Mouse (Mus musculus) gonadal fat pad, adult 2 months (tissue): ENCODE data around the gene Cby3. TPM values are rescaled to one million over a fixed set of nuclear protein-coding genes. Genes with fewer than 3 reads are reported as not detected.

ENCODE experiments used
- DNase-seq: peaks from one replicate; pipeline ENCODE4 v3.0.0-alpha.2; 2012; ENCODE audit warnings: low read depth
- polyA plus RNA-seq: library from polyadenylated mRNA; depleted of rRNA; stranded (reverse); fragments of >200 nt; gene quantifications from 2 replicates; pipeline ENCODE4 v1.2.3, GENCODE M21; 2012; rRNA removed

The Cby3 gene
- polyA plus RNA-seq, 1 experiment, result 9.1 TPM

GRCm38 (mm10) chr11:50389011-50389410 lies 34.7 kb downstream of the Cby3 start:
- DNase-seq, result no peak

GRCm38 (mm10) chr11:50389616-50390015 lies 35.4 kb downstream of the Cby3 start:
- DNase-seq, result no peak

- DNase-seq, result no peak
Observed at GRCm38 (mm10) chr11:50391272-50391960, 37.2 kb downstream of the Cby3 start.

- no peak for DNase-seq
Observed at GRCm38 (mm10) chr11:50393306-50393705, 39.0 kb downstream of the Cby3 start.

DNA sequence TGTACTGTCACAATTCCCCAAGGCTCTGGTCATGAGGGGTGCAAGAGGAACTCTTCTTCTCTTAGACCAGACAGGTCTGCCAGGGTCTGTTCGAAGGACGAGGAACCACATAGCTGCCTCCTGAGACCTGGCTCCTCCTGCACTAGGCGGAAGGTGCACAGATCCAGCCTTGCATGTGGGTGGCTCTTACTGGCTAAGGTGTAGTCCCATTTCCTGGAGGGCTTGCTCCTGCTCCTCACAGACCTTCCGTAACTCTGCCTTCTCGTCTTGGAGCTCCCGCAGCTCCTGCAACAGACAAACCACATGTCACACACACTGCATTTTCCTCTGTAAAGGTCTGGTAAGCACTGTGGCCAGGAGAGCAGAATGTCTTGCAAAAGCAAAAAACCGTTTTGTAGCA lies 40.5 kb downstream of the Cby3 start:
- no peak for DNase-seq

- no peak for DNase-seq
Observed at GRCm38 (mm10) chr11:50396766-50397307, 42.6 kb downstream of the Cby3 start.

DNA sequence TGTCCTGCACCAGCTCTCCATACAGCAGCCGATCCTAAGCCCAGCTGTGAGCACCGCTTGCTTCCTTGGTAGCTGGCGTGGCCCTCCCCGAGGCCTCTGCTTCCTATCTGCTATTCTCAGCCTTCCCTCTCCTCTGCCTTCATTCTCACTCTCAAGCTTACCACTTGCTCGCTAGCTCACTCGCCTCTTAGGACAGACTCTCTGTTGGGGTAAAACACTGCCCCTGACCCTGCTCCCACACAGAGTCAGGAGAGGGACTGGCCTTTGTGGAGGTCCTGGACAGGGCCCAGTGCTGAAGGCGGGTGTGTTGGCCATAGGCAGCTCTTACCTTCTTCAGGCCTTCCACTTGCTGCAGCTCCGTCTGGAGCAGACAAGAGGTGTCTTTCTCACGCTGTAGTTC lies 43.1 kb downstream of the Cby3 start:
- DNase-seq, result no peak

DNA sequence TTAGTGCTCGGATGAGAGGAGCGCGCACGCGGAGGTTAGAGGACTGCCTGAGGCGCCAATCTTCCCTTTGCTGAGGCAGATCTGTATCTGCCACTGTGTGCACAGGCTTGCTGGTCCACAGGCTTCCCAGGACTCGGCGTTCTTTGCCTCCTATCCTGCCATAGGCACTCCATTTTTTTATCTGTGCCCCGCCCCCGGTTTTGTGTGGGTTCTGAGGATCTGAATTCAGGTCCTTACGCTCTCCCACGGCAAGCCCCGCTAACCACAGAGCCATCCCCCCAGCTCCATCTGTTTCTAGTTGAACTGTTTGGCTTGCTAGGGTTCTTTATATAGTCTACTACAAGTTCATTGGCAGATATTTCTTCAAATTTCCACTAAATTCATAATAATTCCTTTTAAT lies 44.5 kb downstream of the Cby3 start:
- no peak for DNase-seq

GRCm38 (mm10) chr11:50402481-50402880 lies 48.2 kb downstream of the Cby3 start:
- no peak for DNase-seq

DNA sequence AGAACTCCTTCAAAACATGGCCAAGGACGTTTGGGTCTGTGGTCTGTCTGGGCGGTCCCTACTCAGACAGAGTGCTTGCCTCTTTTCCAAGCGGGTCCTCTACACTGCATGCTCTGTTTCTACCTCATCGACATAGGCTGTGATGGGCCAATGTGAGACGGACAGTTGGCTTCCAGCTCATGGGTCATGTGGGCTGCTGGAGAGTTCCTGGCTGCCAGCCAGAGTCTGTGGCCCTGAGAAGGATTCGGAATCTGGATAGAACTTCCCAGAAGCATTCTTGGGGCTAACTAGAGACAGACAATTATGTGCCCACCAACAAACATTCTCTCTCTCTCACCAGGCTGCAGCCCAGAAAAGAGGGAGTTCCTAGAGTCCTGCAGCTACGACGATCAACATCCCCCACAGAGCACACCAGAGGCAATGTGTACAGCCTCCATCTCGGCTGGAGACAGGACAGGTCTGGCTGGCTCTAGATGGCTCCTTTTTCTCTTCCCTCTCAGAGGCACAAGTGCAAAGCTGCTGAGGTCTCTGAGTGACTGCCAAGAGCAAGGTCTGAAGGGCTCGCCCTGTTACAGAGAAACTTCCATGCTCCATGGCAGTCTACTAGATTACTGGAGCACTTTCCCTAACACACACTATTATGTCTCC lies 49.2 kb downstream of the Cby3 start:
- DNase-seq, result no peak

DNA sequence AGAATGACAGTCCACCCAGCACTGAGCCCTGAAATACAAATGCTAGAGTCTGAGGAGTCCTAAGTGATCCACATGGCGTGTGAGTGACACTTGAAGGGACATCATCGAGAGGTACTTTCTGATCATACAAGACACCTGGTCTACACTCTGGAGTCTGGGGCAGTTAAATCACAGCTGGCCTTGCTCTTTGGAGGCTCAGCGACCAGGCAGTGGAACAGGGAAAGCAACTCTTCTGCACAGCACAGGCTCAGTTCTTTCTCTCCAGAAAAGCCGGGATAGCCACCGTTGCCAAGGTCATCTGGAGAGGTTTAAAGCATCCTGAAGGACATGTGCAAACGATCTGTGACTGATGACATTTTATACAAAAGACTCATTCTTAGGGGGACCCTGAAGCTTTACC lies 53.0 kb downstream of the Cby3 start:
- DNase-seq, result no peak

Other genes with a start within 250 kb of the Cby3 start
- gene Tbc1d9b, start 223.1 kb upstream of the Cby3 start, polyA plus RNA-seq, result 73.4 and 78.5 TPM in 2 replicates
- gene Mrnip, start 180.0 kb upstream of the Cby3 start, polyA plus RNA-seq, result 10.7 and 12.5 TPM in 2 replicates
- gene Sqstm1, start 143.6 kb upstream of the Cby3 start, polyA plus RNA-seq, result 227 and 257 TPM in 2 replicates
- 75.8 and 80.6 TPM in 2 replicates for gene Mgat4b, start 143.6 kb upstream of the Cby3 start, polyA plus RNA-seq
- gene Ltc4s, start 115.8 kb upstream of the Cby3 start, polyA plus RNA-seq, result 200 and 350 TPM in 2 replicates
- gene Maml1, start 62.2 kb upstream of the Cby3 start, polyA plus RNA-seq, result 12.0 and 15.5 TPM in 2 replicates
- 93.4 and 169 TPM in 2 replicates for gene Canx, start 28.8 kb upstream of the Cby3 start, polyA plus RNA-seq
- gene Hnrnph1, start 22.5 kb downstream of the Cby3 start, polyA plus RNA-seq, result 74.9 and 113 TPM in 2 replicates
- 25.9 and 27.8 TPM in 2 replicates for gene Rufy1, start 76.7 kb downstream of the Cby3 start, polyA plus RNA-seq
- gene Adamts2, start 247.6 kb downstream of the Cby3 start, polyA plus RNA-seq, result 44.4 and 52.1 TPM in 2 replicates